Mouse (Mus musculus) hindbrain, embryonic 15.5 days (tissue): ENCODE results near the gene Ptk6. TPM values are rescaled to one million over a fixed set of nuclear protein-coding genes. Genes with fewer than 3 reads are reported as not detected.

Experiments
- ATAC-seq: fragments of 200-750 bp; cut with Nextera tagmentation; 2 replicates; pipeline ENCODE4 v1.8.0; 2017; ENCODE audit warnings: low read depth, moderate number of reproducible peaks, moderate TSS enrichment; ENCODE audit not compliant: low FRiP score
- H3K27ac ChIP-seq: fragments of 300-500 bp; sonication (generic); replicated peaks from 2 replicates; pipeline ENCODE4 v1.5.1; 2015; ENCODE audit warnings: mild to moderate bottlenecking, inconsistent platforms
- H3K27me3 ChIP-seq: fragments of 300-500 bp; sonication (generic); 2 replicates; pipeline ENCODE4 v1.6.1; 2015; ENCODE audit warnings: control low read depth, inconsistent platforms
- H3K36me3 ChIP-seq: fragments of 300-500 bp; sonication (generic); 2 replicates; pipeline ENCODE4 v1.6.1; 2015; ENCODE audit warnings: control low read depth, inconsistent platforms
- H3K4me1 ChIP-seq: fragments of 300-500 bp; sonication (generic); replicated peaks from 2 replicates; pipeline ENCODE4 v1.6.1; 2015; ENCODE audit warnings: control low read depth, inconsistent platforms
- H3K4me2 ChIP-seq: fragments of 300-500 bp; sonication (generic); 2 replicates; pipeline ENCODE4 v1.6.1; 2015; ENCODE audit warnings: moderate library complexity, mild to moderate bottlenecking, inconsistent platforms
- H3K4me3 ChIP-seq: fragments of 300-500 bp; sonication (generic); 2 replicates; pipeline ENCODE4 v1.5.1; 2015; ENCODE audit warnings: mild to moderate bottlenecking, inconsistent platforms
- H3K9ac ChIP-seq: fragments of 300-500 bp; sonication (generic); 2 replicates; pipeline ENCODE4 v1.6.1; 2015; ENCODE audit warnings: inconsistent platforms
- H3K9me3 ChIP-seq: fragments of 300-500 bp; sonication (generic); 2 replicates; pipeline ENCODE4 v1.6.1; 2016; ENCODE audit warnings: control low read depth, inconsistent platforms
- WGBS: fragments of 180-500 bp; shearing (Covaris S2); methylation state at CpG from one replicate; pipeline ENCODE4 v1.1.7; 2015; 5-methylcytosine and 5-hydroxymethylcytosine counted together
- polyA plus RNA-seq: library from polyadenylated mRNA; unstranded; fragments of >200 nt; fragmentation: Nextera tagmentation; extraction: Ambion mirVana; gene quantifications from 2 replicates; pipeline ENCODE4 v1.2.1, GENCODE M21; 2015

Ptk6 gene
- polyA plus RNA-seq, 1 experiment from 2014 or later = not detected

- Histone ChIP-seq H3K4me2 (peak overlapping the region; percentile 52), H3K4me1 (peaks cover 16% of the 10 kb centered on the region; the same call in 1 of the 2 replicates), H3K27ac (no peak overlapping the region), H3K9me3 (no peaks in the 10 kb centered on the region), H3K27me3 (no peaks in the 10 kb centered on the region; the same call in 1 of the 2 replicates), H3K4me3 (peak overlapping the region; percentile 31), H3K9ac (no peak overlapping the region), H3K36me3 (peaks cover 31% of the 10 kb centered on the region)
- 3% methylated on average over 59 of the region's 61 CpGs for WGBS
- 0 out of 2 replicates have a peak, but pooled peaks have one; percentile 3 for ATAC-seq
Measured at GRCm38 (mm10) chr2:181147546-181148317, 54.9 kb downstream of the Ptk6 start.

GRCm38 (mm10) chr2:181146976-181147545, 55.5 kb downstream of the Ptk6 start:
- peaks cover 27% of the 10 kb centered on the region for H3K36me3 ChIP-seq
- peak overlapping the region; percentile 31; the same call in 1 of the 2 replicates for H3K4me3 ChIP-seq
- H3K9me3 ChIP-seq = no peaks in the 10 kb centered on the region
- no peak overlapping the region for H3K9ac ChIP-seq
- no peak for ATAC-seq
- peak overlapping the region; percentile 52 for H3K4me2 ChIP-seq
- WGBS = 59% methylated on average over 4 of the region's 4 CpGs
- H3K27me3 ChIP-seq = no peaks in the 10 kb centered on the region; the same call in 1 of the 2 replicates
- peaks cover 12% of the 10 kb centered on the region; the same call in 1 of the 2 replicates for H3K4me1 ChIP-seq
- no peak overlapping the region for H3K27ac ChIP-seq

GRCm38 (mm10) chr2:181144675-181145074, 57.9 kb downstream of the Ptk6 start:
- Histone ChIP-seq H3K9ac (no peak overlapping the region), H3K4me1 (peaks cover 12% of the 10 kb centered on the region; the same call in 1 of the 2 replicates), H3K4me3 (no peak overlapping the region), H3K36me3 (peaks cover 16% of the 10 kb centered on the region), H3K27me3 (no peaks in the 10 kb centered on the region), H3K27ac (no peak overlapping the region), H3K9me3 (no peaks in the 10 kb centered on the region), H3K4me2 (no peak overlapping the region)
- WGBS = 93% methylated on average over 2 of the region's 2 CpGs
- no peak for ATAC-seq

Other genes with a start within 250 kb of the Ptk6 start
- 95.5 and 106 TPM in 2 replicates for gene Nkain4, start 248.1 kb downstream of the Ptk6 start, polyA plus RNA-seq
- gene Arfgap1, start 235.6 kb downstream of the Ptk6 start, polyA plus RNA-seq = 114 and 119 TPM in 2 replicates
- gene Col20a1, start 216.3 kb downstream of the Ptk6 start, polyA plus RNA-seq = 0.19 and 0.41 TPM in 2 replicates
- 40.7 and 42.0 TPM in 2 replicates for gene Chrna4, start 159.2 kb downstream of the Ptk6 start, polyA plus RNA-seq
- gene Kcnq2, start 67.5 kb downstream of the Ptk6 start, polyA plus RNA-seq = 45.8 and 50.4 TPM in 2 replicates
- gene Eef1a2, start 45.8 kb downstream of the Ptk6 start, polyA plus RNA-seq = 13.5 and 14.5 TPM in 2 replicates
- 398 and 410 TPM in 2 replicates for gene Ppdpf, start 15.5 kb downstream of the Ptk6 start, polyA plus RNA-seq
- gene Srms, start 10.4 kb upstream of the Ptk6 start, polyA plus RNA-seq = 0.18 and 0.20 TPM in 2 replicates
- 0.14 and 0.26 TPM in 2 replicates for gene Fndc11, start 17.2 kb upstream of the Ptk6 start, polyA plus RNA-seq
- 0.26 and 0.39 TPM in 2 replicates for gene Helz2, start 39.2 kb upstream of the Ptk6 start, polyA plus RNA-seq
- 14.9 and 15.1 TPM in 2 replicates for gene Gmeb2, start 85.2 kb upstream of the Ptk6 start, polyA plus RNA-seq
- gene Stmn3, start 111.7 kb upstream of the Ptk6 start, polyA plus RNA-seq = 1,559 and 1,575 TPM in 2 replicates
- gene Rtel1, start 117.0 kb upstream of the Ptk6 start, polyA plus RNA-seq = 40.6 and 44.4 TPM in 2 replicates
- 77.0 and 84.9 TPM in 2 replicates for gene Zgpat, start 162.1 kb upstream of the Ptk6 start, polyA plus RNA-seq
- gene Arfrp1, start 162.6 kb upstream of the Ptk6 start, polyA plus RNA-seq = 81.2 and 82.7 TPM in 2 replicates
- 51.6 and 56.5 TPM in 2 replicates for gene Lime1, start 177.3 kb upstream of the Ptk6 start, polyA plus RNA-seq